Mouse (Mus musculus) central nervous system, embryonic 11.5 days (tissue): ENCODE results near the gene Sema4b. TPM values are rescaled to one million over a fixed set of nuclear protein-coding genes. Genes with fewer than 3 reads are reported as not detected.

Source experiments
- polyA plus RNA-seq: library from polyadenylated mRNA; depleted of rRNA; stranded (reverse); fragments of >200 nt; gene quantifications from 2 replicates; pipeline ENCODE4 v1.2.3, GENCODE M21; 2012; rRNA removed

Gene Sema4b
- 10.3 and 10.7 TPM in 2 replicates for polyA plus RNA-seq

GRCm38 (mm10) chr7:80186531-80187296, at the start of gene Sema4b:
Gene Sema4b, plus strand, starts transcription at chr7:80186841.

GRCm38 (mm10) chr7:80232489-80233029, 45.9 kb downstream of the Sema4b start, which contains the start of the genes Cib1 and Gdpgp1:
Gene Cib1, minus strand, starts transcription at chr7:80232813.
Gene Gdpgp1, plus strand, starts transcription at chr7:80232865.

GRCm38 (mm10) chr7:80246148-80246721, 59.6 kb downstream of the Sema4b start, which contains the start of gene Ttll13:
Gene Ttll13, plus strand, starts transcription at chr7:80246376.

GRCm38 (mm10) chr7:80260625-80261371, 74.2 kb downstream of the Sema4b start, which contains the start of gene Ngrn:
Gene Ngrn, plus strand, starts transcription at chr7:80261215.

GRCm38 (mm10) chr7:80268897-80269750, 82.5 kb downstream of the Sema4b start, which contains the start of gene Vps33b:
Gene Vps33b, plus strand, starts transcription at chr7:80269649.

Other genes starting within 250 kb of the Sema4b start
- 31.7 and 32.5 TPM in 2 replicates for gene Zfp710, start 162.0 kb upstream of the Sema4b start, polyA plus RNA-seq
- 348 and 397 TPM in 2 replicates for gene Idh2, start 71.4 kb upstream of the Sema4b start, polyA plus RNA-seq
- gene Cib1, start 46.0 kb downstream of the Sema4b start, polyA plus RNA-seq = 34.3 and 52.2 TPM in 2 replicates
- 2.2 and 2.3 TPM in 2 replicates for gene Gdpgp1, start 46.0 kb downstream of the Sema4b start, polyA plus RNA-seq
- 0.71 and 1.0 TPM in 2 replicates for gene Ttll13, start 59.5 kb downstream of the Sema4b start, polyA plus RNA-seq
- gene Ngrn, start 74.4 kb downstream of the Sema4b start, polyA plus RNA-seq = 42.3 and 56.7 TPM in 2 replicates
- gene Vps33b, start 82.8 kb downstream of the Sema4b start, polyA plus RNA-seq = 22.0 and 22.8 TPM in 2 replicates
- gene Prc1, start 107.6 kb downstream of the Sema4b start, polyA plus RNA-seq = 123 and 135 TPM in 2 replicates
- 27.3 and 27.7 TPM in 2 replicates for gene Rccd1, start 137.6 kb downstream of the Sema4b start, polyA plus RNA-seq
- 52.4 and 52.8 TPM in 2 replicates for gene Unc45a, start 154.2 kb downstream of the Sema4b start, polyA plus RNA-seq
- 26.0 and 52.1 TPM in 2 replicates for gene Hddc3, start 156.3 kb downstream of the Sema4b start, polyA plus RNA-seq
- gene Man2a2, start 184.5 kb downstream of the Sema4b start, polyA plus RNA-seq = 41.0 and 53.4 TPM in 2 replicates
- gene Fes, start 201.1 kb downstream of the Sema4b start, polyA plus RNA-seq = 12.0 and 12.5 TPM in 2 replicates
- gene Furin, start 218.6 kb downstream of the Sema4b start, polyA plus RNA-seq = 17.0 and 20.9 TPM in 2 replicates